Mouse (Mus musculus) 3134 (cell line): ENCODE results near the gene Irak1.

Source experiments
- DNase-seq: peaks from one replicate; pipeline ENCODE4 v3.0.0-alpha.2; 2011; ENCODE audit warnings: low spot score; ENCODE audit not compliant: insufficient read length; ENCODE audit errors: extremely low read depth

Irak1 gene

GRCm38 (mm10) chrX:74023188-74024049 lies at the start of gene Irak1:
Irak1 (minus strand) TSS chrX:74023918.
- peak; percentile 89 for DNase-seq

GRCm38 (mm10) chrX:74070794-74071193 lies 47.1 kb upstream of the Irak1 start:
- no peak for DNase-seq

GRCm38 (mm10) chrX:74067891-74068290 lies 44.2 kb upstream of the Irak1 start:
- no peak for DNase-seq

- DNase-seq: no peak
Observed at GRCm38 (mm10) chrX:74045107-74045506, 21.4 kb upstream of the Irak1 start.

GRCm38 (mm10) chrX:74037702-74038375 lies 14.1 kb upstream of the Irak1 start:
- no peak for DNase-seq

GRCm38 (mm10) chrX:74030000-74030399 lies 6.3 kb upstream of the Irak1 start:
- DNase-seq: no peak

GRCm38 (mm10) chrX:74022795-74023187 lies 927 bp downstream of the Irak1 start:
- DNase-seq: no peak

GRCm38 (mm10) chrX:74014597-74014996 lies 9.1 kb downstream of the Irak1 start:
- DNase-seq: no peak

- no peak for DNase-seq
Observed at GRCm38 (mm10) chrX:74008063-74008462, 15.7 kb downstream of the Irak1 start.

- no peak for DNase-seq
Observed at GRCm38 (mm10) chrX:74006401-74006800, 17.3 kb downstream of the Irak1 start.

GRCm38 (mm10) chrX:74003644-74004043 lies 20.1 kb downstream of the Irak1 start:
- no peak for DNase-seq

GRCm38 (mm10) chrX:74001024-74001423 lies 22.7 kb downstream of the Irak1 start:
- DNase-seq: no peak

GRCm38 (mm10) chrX:73998911-73999869 lies 24.5 kb downstream of the Irak1 start:
- peak; percentile 33 for DNase-seq

- DNase-seq: no peak
Observed at GRCm38 (mm10) chrX:73977783-73978182, 45.9 kb downstream of the Irak1 start.

GRCm38 (mm10) chrX:73976283-73976682 lies 47.4 kb downstream of the Irak1 start:
- DNase-seq: no peak

- DNase-seq: no peak
Observed at GRCm38 (mm10) chrX:73972774-73973173, 50.9 kb downstream of the Irak1 start.

- DNase-seq: no peak
Observed at GRCm38 (mm10) chrX:73970781-73971180, 52.9 kb downstream of the Irak1 start.

- no peak for DNase-seq
Observed at GRCm38 (mm10) chrX:73969729-73970128, 54.0 kb downstream of the Irak1 start.

- no peak for DNase-seq
Observed at GRCm38 (mm10) chrX:73969167-73969566, 54.6 kb downstream of the Irak1 start.

GRCm38 (mm10) chrX:73967177-73968075 lies 56.3 kb downstream of the Irak1 start:
- DNase-seq: peak; percentile 94
